28 mouse cellular contexts compared by ENCODE assay signal in genomic region chr10:109508553-109508952, GRCm38 (mm10).
"Had no signal": no experiment of that assay in that cellular context is flagged by ENCODE, and none has a peak within 500 bp of the region (broad histone marks: within the 10 kb centered on the region; RNA-seq: fewer than 3 reads in every experiment).

No protein-coding gene starts in this region.

- H3K4me2 ChIP-seq: limb, embryonic 12.5 days; limb, embryonic 13.5 days; limb, embryonic 15.5 days; liver, embryonic 11.5 days; liver, embryonic 12.5 days; liver, embryonic 13.5 days; liver, embryonic 15.5 days; lung, embryonic 14.5 days; lung, embryonic 15.5 days; midbrain, embryonic 11.5 days; midbrain, embryonic 12.5 days; midbrain, embryonic 13.5 days; midbrain, embryonic 15.5 days; neural tube, embryonic 12.5 days had no signal

- H3K36me3 ChIP-seq: limb, embryonic 10.5 days; limb, embryonic 12.5 days; limb, embryonic 13.5 days; limb, embryonic 15.5 days; liver, embryonic 12.5 days; liver, embryonic 13.5 days; liver, embryonic 15.5 days; lung, embryonic 15.5 days; midbrain, embryonic 10.5 days; midbrain, embryonic 12.5 days; midbrain, embryonic 13.5 days; midbrain, embryonic 15.5 days; neural tube, embryonic 12.5 days had no signal

- DNase-seq: left cerebral cortex, postnatal 4 days; liver; liver, embryonic 13.5 days; liver, postnatal 0 days; lung, adult 18-20 months; lung, adult 2 months; lung, embryonic 14.5 days; lung, postnatal 10 days; lung, postnatal 14 days; lung, postnatal 36 days; lung, postnatal 4 days; midbrain, embryonic 14.5 days had no signal

- H3K4me3 ChIP-seq: left cerebral cortex, adult 2 months; limb, embryonic 10.5 days; limb, embryonic 12.5 days; limb, embryonic 13.5 days; limb, embryonic 15.5 days; liver, embryonic 12.5 days; liver, embryonic 13.5 days; liver, embryonic 15.5 days; lung, embryonic 15.5 days; megakaryocyte, embryonic 14.5 days; midbrain, embryonic 10.5 days; midbrain, embryonic 12.5 days; midbrain, embryonic 13.5 days; midbrain, embryonic 15.5 days; neural tube, embryonic 12.5 days had no signal

- H3K27me3 ChIP-seq: limb, embryonic 12.5 days; limb, embryonic 13.5 days; limb, embryonic 15.5 days; liver, embryonic 12.5 days; liver, embryonic 13.5 days; liver, embryonic 15.5 days; lung, embryonic 15.5 days; megakaryocyte, embryonic 14.5 days; midbrain, embryonic 12.5 days; midbrain, embryonic 13.5 days; midbrain, embryonic 15.5 days; neural tube, embryonic 12.5 days had no signal
